Mouse (Mus musculus) brain, embryonic 14.5 days (tissue): ENCODE measurements around the gene Clec10a.

Experiments used
- CTCF ChIP-seq: fragments of 200-500 bp; IDR thresholded peaks from 2 replicates; pipeline ENCODE4 v1.5.1; 2012; ENCODE audit warnings: inconsistent platforms, mild to moderate bottlenecking, moderate library complexity, borderline replicate concordance; ENCODE audit not compliant: insufficient read depth, insufficient read length; ENCODE audit errors: extremely low read depth
- POLR2A ChIP-seq: fragments of 200-500 bp; IDR thresholded peaks from 2 replicates; pipeline ENCODE4 v1.6.1; 2012; ENCODE audit warnings: mild to moderate bottlenecking, inconsistent platforms, borderline replicate concordance; ENCODE audit not compliant: poor library complexity, insufficient read depth, insufficient read length, severe bottlenecking; ENCODE audit errors: extremely low read depth

DNA sequence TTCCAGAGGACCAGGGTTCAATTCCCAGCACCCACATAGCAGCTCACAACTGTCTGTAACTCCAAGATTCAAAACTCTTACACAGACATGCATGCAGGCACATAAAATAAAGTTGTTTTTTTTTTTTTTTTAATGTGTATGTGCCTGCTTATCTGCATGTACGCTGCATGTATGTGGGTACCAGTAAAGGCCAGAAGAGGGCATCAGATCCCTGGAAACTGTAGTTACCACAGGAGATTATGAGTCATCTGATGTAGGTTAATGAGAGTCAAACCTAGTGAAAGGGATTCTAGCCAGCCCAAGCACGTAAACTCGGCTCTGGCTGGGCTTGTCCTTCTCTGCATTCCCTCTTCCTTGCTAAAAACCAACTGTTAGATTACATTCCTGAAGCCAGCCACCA, 4.9 kb upstream of the Clec10a start:
- no peak for TF ChIP-seq CTCF
- TF ChIP-seq POLR2A: no peak
